7 mouse cellular contexts compared by ENCODE assay signal in the genomic region with DNA sequence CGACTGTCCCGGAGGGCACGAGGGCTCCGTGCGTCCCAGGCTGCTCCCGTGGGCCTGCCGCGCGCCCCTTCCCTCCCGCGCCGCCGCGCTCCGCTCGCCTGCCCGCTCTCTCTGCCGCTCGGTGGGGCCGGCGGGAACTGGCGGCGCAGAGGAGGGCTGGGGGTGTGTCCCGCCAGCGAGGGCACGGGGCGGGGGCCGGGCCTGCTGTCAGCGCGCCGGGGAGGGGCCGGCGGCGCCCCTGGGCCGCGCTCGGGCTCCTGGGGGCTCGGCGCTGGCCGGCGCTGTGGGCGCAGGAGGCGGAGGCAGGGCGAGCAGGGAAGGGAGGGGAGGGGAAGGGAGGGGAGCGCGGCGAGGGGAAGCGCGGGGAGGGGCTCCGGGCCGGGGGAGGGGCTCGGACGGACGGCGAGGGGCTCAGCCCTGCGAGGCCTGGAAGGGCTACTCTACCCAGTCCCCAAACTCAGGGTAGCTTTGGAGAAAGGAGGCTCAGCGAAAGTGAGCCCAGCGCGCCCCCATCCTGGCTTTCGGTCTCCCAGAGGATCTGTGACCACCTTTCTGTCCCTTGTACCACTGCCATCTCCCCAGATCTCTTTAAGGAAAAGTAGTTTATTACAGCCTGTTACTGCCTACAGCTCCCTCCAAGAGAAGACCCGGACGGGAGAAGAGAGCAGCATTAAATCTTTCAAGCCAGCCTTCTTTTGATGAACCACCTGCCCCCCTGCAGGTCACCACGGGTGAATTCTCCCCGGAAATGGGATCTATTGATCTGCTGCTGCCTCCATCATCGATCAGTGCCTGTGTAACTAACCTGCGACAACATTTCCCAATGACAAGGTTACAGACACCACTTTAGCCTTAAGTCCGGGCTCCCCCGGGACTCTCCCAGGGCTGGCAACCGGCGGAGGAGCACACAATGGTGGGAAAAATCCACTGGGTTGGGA. TPM values are rescaled to one million over a fixed set of nuclear protein-coding genes. Genes with fewer than 3 reads are reported as not detected.
DNase-seq lines count a peak whose midpoint lies in the region; ATAC-seq and TF ChIP-seq lines count a peak whose summit lies in the region.

A gene (minus strand): TSS at position 98 of the 938 bp plus-strand sequence.

- no peaks in the 10 kb centered on the region for H3K9me3 ChIP-seq in E14TG2a.4 (ENCODE audit: low read length)
- H3K9me3 ChIP-seq in forebrain, embryonic 13.5 days (replicated peaks): no peaks in the 10 kb centered on the region
- peaks cover 22% of the 10 kb centered on the region for H3K9me3 ChIP-seq in megakaryocyte, embryonic 14.5 days
- no peaks in the 10 kb centered on the region for H3K9me3 ChIP-seq in stomach, embryonic 15.5 days

- peak within 1 kb of the TSS; percentile 94 for H3K4me2 ChIP-seq in forebrain, embryonic 13.5 days
- H3K4me2 ChIP-seq in stomach, embryonic 15.5 days: peak within 1 kb of the TSS; percentile 90

- peaks cover 51% of the 10 kb centered on the region for H3K4me1 ChIP-seq in E14TG2a.4 (replicated peaks; ENCODE audit: low read depth, low read length)
- peaks cover 50% of the 10 kb centered on the region for H3K4me1 ChIP-seq in forebrain, embryonic 13.5 days
- H3K4me1 ChIP-seq in megakaryocyte, embryonic 14.5 days: peaks cover 21% of the 10 kb centered on the region
- H3K4me1 ChIP-seq in stomach, embryonic 15.5 days: peaks cover 20% of the 10 kb centered on the region; the same call in 1 of the 2 replicates

- H3K27me3 ChIP-seq in E14TG2a.4 (ENCODE audit: insufficient read depth, low read length): peaks cover 31% of the 10 kb centered on the region
- H3K27me3 ChIP-seq in forebrain, embryonic 13.5 days: no peaks in the 10 kb centered on the region
- peaks cover 74% of the 10 kb centered on the region for H3K27me3 ChIP-seq in megakaryocyte, embryonic 14.5 days (replicated peaks)
- H3K27me3 ChIP-seq in stomach, embryonic 15.5 days (replicated peaks): no peaks in the 10 kb centered on the region

- peak within 1 kb of the TSS; percentile 82 for H3K27ac ChIP-seq in forebrain, embryonic 13.5 days
- H3K27ac ChIP-seq in stomach, embryonic 15.5 days: peak within 1 kb of the TSS; percentile 93

- H3K36me3 ChIP-seq in E14TG2a.4 (ENCODE audit: insufficient read depth, low read length): 0 out of 2 replicates have a peak, but pooled peaks cover 2% of the 10 kb centered on the region
- H3K36me3 ChIP-seq in forebrain, embryonic 13.5 days (ENCODE audit: poor library complexity, severe bottlenecking): 0 out of 2 replicates have a peak, but pooled peaks cover 7% of the 10 kb centered on the region
- no peaks in the 10 kb centered on the region for H3K36me3 ChIP-seq in megakaryocyte, embryonic 14.5 days (replicated peaks; ENCODE audit: low read length)
- no peaks in the 10 kb centered on the region for H3K36me3 ChIP-seq in stomach, embryonic 15.5 days

- H3K9ac ChIP-seq in forebrain, embryonic 13.5 days: peak within 1 kb of the TSS; percentile 89
- peak within 1 kb of the TSS; percentile 88 for H3K9ac ChIP-seq in stomach, embryonic 15.5 days

- intact Hi-C loops in heart, postnatal 25 days (cut with DNase I): loop anchor here (2.0 to 5.0 kb wide), 4 partner anchors 16 to 108 kb away; no protein-coding TSS in a partner anchor
- intact Hi-C loops in left cerebral cortex, postnatal 10 days (cut with DNase I): loop anchor here (2.0 kb wide), 1 partner anchor 108 kb away; no protein-coding TSS in a partner anchor

- peak; percentile 82 for DNase-seq in ZHBTc4 (ENCODE audit: low read depth, low spot score)
- peak; percentile 44 for DNase-seq in heart, postnatal 25 days (ENCODE audit: low spot score)
- peak in 1 of 2 experiments; percentile 82 for DNase-seq in left cerebral cortex, postnatal 10 days (ENCODE audit: extremely low spot score in 1 of 2, low spot score in 2 of 2)

- 2% methylated on average over 52 of the region's 70 CpGs for WGBS in forebrain, embryonic 13.5 days
- 2% methylated on average over 45 of the region's 70 CpGs for WGBS in stomach, embryonic 15.5 days

- peak within 1 kb of the TSS; percentile 91 for H3K4me3 ChIP-seq in E14TG2a.4 (replicated peaks; ENCODE audit: low read length)
- peak within 1 kb of the TSS; percentile 77 for H3K4me3 ChIP-seq in forebrain, embryonic 13.5 days
- peak within 1 kb of the TSS; percentile 91 for H3K4me3 ChIP-seq in megakaryocyte, embryonic 14.5 days (replicated peaks)
- H3K4me3 ChIP-seq in stomach, embryonic 15.5 days (replicated peaks): peak within 1 kb of the TSS; percentile 83

- peak; percentile 90 for ATAC-seq in forebrain, embryonic 13.5 days
- ATAC-seq in stomach, embryonic 15.5 days (ENCODE audit: insufficient read depth, low FRiP score, low read depth): peak; percentile 89

- no peak for TF ChIP-seq CTCF in E14TG2a.4 (conservative IDR thresholded peaks at IDR 0.05; ENCODE audit: low read length)

RNA-seq across cellular contexts. Expression of the gene that starts here (rescaled TPM):
- polyA plus RNA-seq in forebrain, embryonic 13.5 days (2015; fragmentation: Nextera tagmentation; extraction: Ambion mirVana): 3.0 and 3.6 TPM in 2 replicates
- 10 to 100 TPM; 63.5 to 63.6 TPM for total RNA-seq in heart, postnatal 25 days (2021)
- total RNA-seq in left cerebral cortex, postnatal 10 days (2021): 10 to 100 TPM; 22.8 to 23.4 TPM
- polyA plus RNA-seq in megakaryocyte, embryonic 14.5 days (2012; ENCODE audit: insufficient read depth, low replicate concordance): 0.21 TPM in 1 of 2 replicates, not detected in the other
- 6.8 and 6.9 TPM in 2 replicates for polyA plus RNA-seq in stomach, embryonic 15.5 days (2015; fragmentation: Nextera tagmentation; extraction: Ambion mirVana)
